Mouse (Mus musculus) cortical plate, adult 2 months (tissue): ENCODE results near the gene Scgn.

Source experiments
- CTCF ChIP-seq: fragments of 200-500 bp; IDR thresholded peaks from 2 replicates; pipeline ENCODE4 v1.5.1; 2011; ENCODE audit warnings: mild to moderate bottlenecking, control low read depth, low read length; ENCODE audit not compliant: insufficient read depth; ENCODE audit errors: extremely low read depth
- POLR2A ChIP-seq: fragments of 200-500 bp; IDR thresholded peaks from 2 replicates; pipeline ENCODE4 v1.6.1; 2011; ENCODE audit warnings: mild to moderate bottlenecking, low read length, control low read depth; ENCODE audit not compliant: insufficient read depth; ENCODE audit errors: extremely low read depth

DNA sequence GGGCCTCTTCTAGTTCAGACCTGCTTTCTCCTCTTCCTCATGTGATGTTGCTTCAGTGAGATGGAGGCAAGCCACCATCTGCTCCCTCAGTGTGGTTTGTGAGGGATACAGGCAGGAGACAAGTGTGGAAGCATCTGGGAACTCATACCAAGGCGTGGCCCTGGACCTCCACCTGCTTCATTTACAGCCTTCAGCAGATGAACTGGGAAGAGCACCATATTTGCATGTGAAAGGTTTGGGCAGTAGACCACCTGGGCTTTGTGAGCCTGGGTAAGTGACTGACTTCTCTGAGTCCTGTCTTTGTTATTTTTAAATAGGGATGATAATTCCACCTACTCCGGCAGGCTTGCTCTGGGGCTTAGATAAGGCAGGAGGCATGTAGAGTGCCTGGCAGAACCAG lies 10.8 kb upstream of the Scgn start:
- TF ChIP-seq CTCF (no peak), POLR2A (no peak)
